Mouse (Mus musculus) stomach, postnatal 0 days (tissue): ENCODE data around the gene Nebl. TPM values are rescaled to one million over a fixed set of nuclear protein-coding genes. Genes with fewer than 3 reads are reported as not detected.

Experiments
- ATAC-seq: fragments of 200-750 bp; cut with Nextera tagmentation; 2 replicates; pipeline ENCODE4 v1.8.0; 2017; ENCODE audit not compliant: low FRiP score, low TSS enrichment
- DNase-seq: peaks from one replicate; pipeline ENCODE4 v3.0.0-alpha.2; 2016; ENCODE audit warnings: low spot score
- H3K27ac ChIP-seq: fragments of 300-500 bp; sonication (generic); replicated peaks from 2 replicates; pipeline ENCODE4 v1.5.1; 2014; ENCODE audit warnings: mild to moderate bottlenecking, control low read depth
- H3K27me3 ChIP-seq: fragments of 300-500 bp; sonication (generic); 2 replicates; pipeline ENCODE4 v1.6.1; 2014; ENCODE audit warnings: low read length; ENCODE audit not compliant: control insufficient read depth, insufficient read depth
- H3K36me3 ChIP-seq: fragments of 300-500 bp; sonication (generic); 2 replicates; pipeline ENCODE4 v1.6.1; 2014; ENCODE audit warnings: low read length, mixed read lengths; ENCODE audit not compliant: control insufficient read depth, insufficient read depth
- H3K4me1 ChIP-seq: fragments of 300-500 bp; sonication (generic); replicated peaks from 2 replicates; pipeline ENCODE4 v1.6.1; 2014; ENCODE audit warnings: antibody characterized with exemption; ENCODE audit not compliant: control insufficient read depth, insufficient read depth
- H3K4me2 ChIP-seq: fragments of 300-500 bp; sonication (generic); replicated peaks from 2 replicates; pipeline ENCODE4 v1.6.1; 2014; ENCODE audit warnings: low read depth, mild to moderate bottlenecking, control low read depth, moderate library complexity
- H3K4me3 ChIP-seq: fragments of 300-500 bp; sonication (generic); 2 replicates; pipeline ENCODE4 v1.5.1; 2014; ENCODE audit warnings: low read depth, low read length, control low read depth
- H3K9ac ChIP-seq: fragments of 300-500 bp; sonication (generic); 2 replicates; pipeline ENCODE4 v1.6.1; 2014; ENCODE audit warnings: mild to moderate bottlenecking, low read length, control low read depth, mixed read lengths
- H3K9me3 ChIP-seq: fragments of 300-500 bp; sonication (generic); 2 replicates; pipeline ENCODE4 v1.6.1; 2016; ENCODE audit warnings: low read length; ENCODE audit not compliant: control insufficient read depth
- CTCF ChIP-seq: IDR thresholded peaks from 2 replicates; pipeline ENCODE4 v1.5.1; 2016; ENCODE audit warnings: antibody characterized with exemption, low read depth, mild to moderate bottlenecking, moderate library complexity
- EP300 ChIP-seq: optimal IDR thresholded peaks from 2 replicates; pipeline ENCODE3; 2016; ENCODE audit warnings: antibody characterized with exemption
- WGBS: fragments of 180-500 bp; shearing (Covaris S2); extraction: QIAGEN DNeasy Blood & Tissue Kit; methylation state at CpG from one replicate; pipeline ENCODE4 v1.1.7; 2014; 5-methylcytosine and 5-hydroxymethylcytosine counted together
- polyA plus RNA-seq: library from polyadenylated mRNA; unstranded; fragments of >200 nt; fragmentation: Nextera tagmentation; extraction: Ambion mirVana; gene quantifications from 2 replicates; pipeline ENCODE4 v1.2.1, GENCODE M21; 2015

Nebl gene
- polyA plus RNA-seq, 1 experiment from 2014 or later, result 7.9 TPM

- Histone ChIP-seq H3K4me1 (no peaks in the 10 kb centered on the region), H3K9me3 (no peaks in the 10 kb centered on the region), H3K27me3 (no peaks in the 10 kb centered on the region), H3K36me3 (no peaks in the 10 kb centered on the region), H3K9ac (no peak overlapping the region), H3K27ac (no peak overlapping the region), H3K4me3 (no peak overlapping the region), H3K4me2 (no peak overlapping the region)
- no peak for TF ChIP-seq CTCF
- no peak for TF ChIP-seq EP300
- ATAC-seq, result no peak
- 54% methylated on average over 5 of the region's 5 CpGs for WGBS
- DNase-seq, result no peak
Observed at GRCm38 (mm10) chr2:17638631-17639030, 92.6 kb downstream of the Nebl start.

GRCm38 (mm10) chr2:17623931-17624330 lies 107.3 kb downstream of the Nebl start:
- TF ChIP-seq EP300 (no peak), CTCF (no peak)
- Histone ChIP-seq H3K36me3 (no peaks in the 10 kb centered on the region), H3K27ac (no peak overlapping the region), H3K4me2 (no peak overlapping the region), H3K4me3 (no peak overlapping the region), H3K4me1 (no peaks in the 10 kb centered on the region), H3K27me3 (no peaks in the 10 kb centered on the region), H3K9ac (no peak overlapping the region), H3K9me3 (no peaks in the 10 kb centered on the region)
- DNase-seq, result no peak
- whole genome bisulfite sequencing, result 40% methylated on average over 3 of the region's 3 CpGs
- no peak for ATAC-seq

- Histone ChIP-seq H3K4me1 (no peaks in the 10 kb centered on the region), H3K9ac (no peak overlapping the region), H3K27me3 (no peaks in the 10 kb centered on the region), H3K4me3 (no peak overlapping the region), H3K27ac (no peak overlapping the region), H3K36me3 (no peaks in the 10 kb centered on the region), H3K9me3 (no peaks in the 10 kb centered on the region), H3K4me2 (no peak overlapping the region)
- TF ChIP-seq CTCF, result no peak
- no peak for TF ChIP-seq EP300
- DNase-seq (no peak), ATAC-seq (no peak)
- 29% methylated on average over 3 of the region's 3 CpGs for WGBS
Observed at GRCm38 (mm10) chr2:17610259-17610658, 121.0 kb downstream of the Nebl start.

GRCm38 (mm10) chr2:17603573-17603972 lies 127.7 kb downstream of the Nebl start:
- Histone ChIP-seq H3K4me3 (no peak overlapping the region), H3K4me2 (no peak overlapping the region), H3K27me3 (no peaks in the 10 kb centered on the region), H3K27ac (no peak overlapping the region), H3K9ac (no peak overlapping the region), H3K36me3 (no peaks in the 10 kb centered on the region), H3K4me1 (no peaks in the 10 kb centered on the region), H3K9me3 (no peaks in the 10 kb centered on the region)
- WGBS, result 60% methylated on average over 4 of the region's 4 CpGs
- no peak for ATAC-seq
- TF ChIP-seq EP300, result no peak
- TF ChIP-seq CTCF, result no peak
- DNase-seq, result no peak

GRCm38 (mm10) chr2:17600652-17601051 lies 130.6 kb downstream of the Nebl start:
- Histone ChIP-seq H3K27ac (no peak overlapping the region), H3K4me3 (no peak overlapping the region), H3K4me1 (no peaks in the 10 kb centered on the region), H3K27me3 (no peaks in the 10 kb centered on the region), H3K4me2 (no peak overlapping the region), H3K36me3 (no peaks in the 10 kb centered on the region), H3K9me3 (no peaks in the 10 kb centered on the region), H3K9ac (no peak overlapping the region)
- DNase-seq, result no peak
- ATAC-seq, result no peak
- TF ChIP-seq EP300 (no peak), CTCF (no peak)
- WGBS, result 77% methylated on average over 2 of the region's 2 CpGs

GRCm38 (mm10) chr2:17599860-17600259 lies 131.4 kb downstream of the Nebl start:
- WGBS, result 58% methylated on average over 4 of the region's 4 CpGs

More at GRCm38 (mm10) chr2:17599860-17600259, 131.4 kb downstream of the Nebl start:
- Histone ChIP-seq H3K27ac (no peak overlapping the region), H3K4me1 (no peaks in the 10 kb centered on the region), H3K9me3 (no peaks in the 10 kb centered on the region), H3K4me3 (no peak overlapping the region), H3K4me2 (no peak overlapping the region), H3K27me3 (no peaks in the 10 kb centered on the region), H3K36me3 (no peaks in the 10 kb centered on the region), H3K9ac (no peak overlapping the region)
- DNase-seq, result no peak
- no peak for TF ChIP-seq CTCF
- TF ChIP-seq EP300, result no peak
- no peak for ATAC-seq
